Mouse (Mus musculus) c-Kit-positive CD71-negative TER-119-negative erythroid progenitor cells, embryonic 14.5 days (primary cell): Measurements from ENCODE around the gene Btbd2.

Experiments
- DNase-seq: peaks from one replicate; pipeline ENCODE4 v3.0.0-alpha.2; 2013; ENCODE audit warnings: low read depth

Btbd2 gene

DNA sequence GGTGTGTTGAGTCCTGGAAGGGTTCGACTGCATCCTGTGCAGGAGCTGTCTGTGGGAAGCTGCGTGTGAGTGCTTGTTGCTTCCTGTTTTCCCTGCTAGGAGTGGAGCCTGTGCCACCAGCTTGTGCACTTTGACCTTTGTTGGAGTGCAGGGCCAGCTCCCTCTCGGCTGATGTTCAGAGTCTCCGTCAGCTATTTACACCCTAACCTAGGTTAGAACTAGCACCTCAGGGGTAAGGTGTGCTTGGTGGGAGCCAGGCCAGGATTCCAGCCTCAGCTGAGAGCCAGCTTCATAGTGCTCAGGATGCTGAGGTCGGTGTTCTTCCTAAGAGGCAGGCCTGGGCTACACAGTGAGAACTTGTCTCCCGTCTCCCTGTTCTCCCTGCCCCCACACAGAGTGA lies 21.5 kb downstream of the Btbd2 start:
- DNase-seq, result no peak

DNA sequence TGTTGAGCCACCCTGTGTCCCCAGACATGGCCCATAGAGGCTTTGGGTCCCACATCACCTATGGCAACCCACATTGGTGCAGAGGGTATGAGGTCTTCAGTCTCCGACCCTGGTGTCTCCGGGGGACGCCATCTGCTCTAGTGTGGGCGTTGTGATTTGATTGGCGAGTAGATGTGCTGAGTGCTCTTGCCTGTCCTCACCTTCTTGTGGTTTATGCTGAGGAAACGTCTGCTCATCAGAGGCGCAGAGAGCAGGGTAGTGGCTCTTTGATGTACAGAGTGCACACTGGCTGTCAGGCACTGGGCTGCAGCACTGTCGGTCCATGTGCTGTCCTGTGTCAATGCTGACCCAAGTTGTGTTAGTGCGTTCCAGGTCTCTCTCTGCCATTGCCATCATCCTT lies 27.9 kb downstream of the Btbd2 start:
- no peak for DNase-seq

DNA sequence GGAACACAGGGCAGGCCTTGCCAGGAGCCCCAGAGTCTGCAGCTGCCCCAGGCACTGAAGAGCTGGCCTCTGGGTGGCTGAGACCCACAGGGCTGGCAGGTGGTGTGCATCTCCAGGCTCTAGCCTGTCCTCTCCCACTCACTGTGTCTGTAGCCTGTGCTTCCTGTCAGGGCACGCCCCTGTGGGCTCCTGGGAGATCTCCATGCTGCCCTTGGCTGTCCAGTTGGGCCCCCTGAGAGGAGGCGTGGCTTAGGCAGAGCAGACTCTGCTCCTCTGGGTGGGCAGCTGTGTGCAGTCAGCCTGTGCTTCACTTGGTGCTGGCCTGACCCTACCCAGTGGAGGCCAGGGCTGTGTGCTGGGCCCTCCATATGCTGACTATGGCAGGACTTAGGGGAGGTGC lies 29.2 kb downstream of the Btbd2 start:
- DNase-seq, result no peak

- no peak for DNase-seq
These were observed 31.1 kb downstream of the Btbd2 start for GRCm38 (mm10) chr10:80625764-80626163.

- no peak for DNase-seq
These were observed 33.2 kb downstream of the Btbd2 start for GRCm38 (mm10) chr10:80623457-80624191.

DNA sequence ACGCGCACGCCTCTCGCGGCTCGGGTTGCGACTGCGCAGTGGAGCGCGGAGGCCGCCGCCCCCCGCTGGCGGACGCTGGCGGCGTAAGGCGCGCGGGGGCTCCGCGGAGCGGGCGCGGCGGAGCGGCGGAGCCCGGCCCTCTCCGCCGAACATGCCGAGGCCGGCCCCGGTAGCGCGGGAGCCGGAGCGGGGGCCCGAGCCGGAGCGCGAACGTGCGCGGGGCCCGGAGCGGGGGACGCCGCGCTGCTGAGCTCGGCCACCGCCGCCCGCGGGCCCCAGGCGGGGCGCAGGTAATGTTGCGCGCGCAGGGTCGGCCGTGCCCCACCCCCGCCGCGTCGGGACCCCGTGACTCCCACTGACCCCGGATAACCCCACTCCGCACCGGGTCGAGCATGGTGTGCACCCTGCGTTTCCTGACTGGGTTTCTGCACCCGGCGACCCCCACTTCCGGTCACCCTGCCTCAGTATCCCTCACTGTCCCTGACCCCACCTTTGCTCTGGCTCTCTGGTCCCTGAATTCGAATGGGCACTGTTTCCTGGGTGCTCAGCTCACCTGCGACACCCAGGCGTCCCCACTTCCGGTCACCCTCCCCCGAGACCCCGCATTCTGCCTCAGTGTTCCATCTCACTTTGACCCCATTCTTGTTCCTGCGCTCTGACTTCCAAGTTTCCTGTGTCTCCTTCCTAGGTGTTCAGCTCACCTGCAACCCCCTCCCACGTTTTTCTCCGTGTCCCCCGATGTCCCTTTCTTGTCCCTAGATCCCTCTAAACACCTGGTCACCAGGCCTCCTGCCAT lies 34.0 kb downstream of the Btbd2 start, which contains the start of gene Csnk1g2:
Csnk1g2 (plus strand) TSS at position 178 of the 796 bp plus-strand sequence.
- no peak for DNase-seq

- peak; percentile 100 for DNase-seq
These were observed 34.8 kb downstream of the Btbd2 start for GRCm38 (mm10) chr10:80621940-80622660.

DNA sequence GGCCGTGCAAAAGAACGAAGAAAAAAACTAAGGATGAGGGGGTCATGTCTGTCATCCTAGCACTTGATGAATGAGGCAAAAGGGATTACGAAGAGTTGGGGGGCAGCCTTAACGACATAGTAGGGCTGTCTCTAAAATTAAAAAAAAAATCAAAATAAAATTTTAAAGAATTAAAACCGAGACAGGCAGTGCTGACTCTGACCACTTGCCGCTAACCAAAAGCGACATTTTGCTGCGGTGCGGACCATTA lies 35.3 kb downstream of the Btbd2 start:
- DNase-seq, result no peak

DNA sequence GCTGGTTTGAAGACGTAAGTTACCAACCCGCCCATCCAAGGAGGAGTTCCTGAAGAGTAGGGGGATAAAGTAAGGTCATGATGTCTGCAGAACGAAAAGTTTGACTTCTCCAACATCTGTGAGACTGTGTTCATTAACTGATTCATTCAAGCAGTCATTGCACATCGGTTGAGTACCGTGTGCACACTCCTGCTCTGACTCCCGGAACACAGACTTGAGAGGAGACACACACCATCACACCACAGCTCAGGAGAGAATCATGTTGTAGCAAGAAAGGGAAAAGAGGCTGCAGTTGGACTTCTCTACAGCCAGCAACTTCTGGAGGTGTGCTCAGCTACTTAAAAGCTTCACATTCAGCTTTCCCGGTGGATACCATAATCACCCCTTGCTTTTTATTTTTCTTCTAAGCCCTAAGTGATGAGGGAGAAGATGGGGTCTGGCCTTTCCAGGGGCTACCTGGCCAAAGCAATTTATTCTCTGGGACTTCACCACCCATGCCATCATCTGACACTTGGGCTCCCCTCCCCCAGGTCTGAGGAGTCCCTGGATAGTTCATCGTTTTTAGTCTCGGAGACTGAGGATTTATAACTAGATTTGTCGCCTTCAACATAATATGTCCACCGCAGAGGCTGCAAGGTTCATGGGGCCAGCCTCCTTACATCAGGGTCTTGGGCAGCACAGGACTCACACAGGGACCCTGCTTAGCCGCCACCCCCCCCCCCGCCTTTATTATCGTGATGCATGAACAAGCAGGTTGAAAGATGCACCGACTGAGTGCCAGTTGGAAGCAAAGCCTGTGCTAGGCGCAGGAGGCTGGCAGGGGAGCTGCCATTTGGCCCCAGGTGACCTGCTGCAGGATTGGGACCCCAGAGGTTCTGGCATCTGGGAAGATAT lies 35.8 kb downstream of the Btbd2 start:
- DNase-seq, result no peak

GRCm38 (mm10) chr10:80620365-80620764 lies 36.5 kb downstream of the Btbd2 start:
- DNase-seq, result no peak

- DNase-seq, result no peak
These were observed 37.2 kb downstream of the Btbd2 start for GRCm38 (mm10) chr10:80619465-80620244.

DNA sequence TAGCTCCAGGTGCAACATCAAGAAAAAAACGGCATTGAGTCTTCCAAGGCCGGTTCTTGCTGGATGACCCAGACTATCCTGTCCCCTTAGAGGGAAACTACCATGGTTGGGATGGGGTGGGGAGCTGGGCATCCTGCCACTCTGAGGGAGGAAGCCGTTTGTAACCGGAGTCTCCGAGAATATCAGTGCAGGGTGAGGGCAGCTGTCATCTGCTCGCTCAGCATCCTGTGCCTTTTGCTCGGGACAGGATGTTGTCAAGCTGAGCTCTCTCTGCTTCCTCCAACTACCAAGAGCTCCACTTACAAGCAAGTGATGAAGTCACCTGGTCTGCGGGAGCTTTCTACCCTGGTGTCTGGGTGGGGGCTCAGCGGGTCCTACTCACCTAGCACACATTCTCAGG lies 38.7 kb downstream of the Btbd2 start:
- no peak for DNase-seq

- DNase-seq, result no peak
These were observed 42.5 kb downstream of the Btbd2 start for GRCm38 (mm10) chr10:80614351-80614750.

- no peak for DNase-seq
These were observed 43.0 kb downstream of the Btbd2 start for GRCm38 (mm10) chr10:80613821-80614220.

GRCm38 (mm10) chr10:80611905-80612304 lies 45.0 kb downstream of the Btbd2 start:
- no peak for DNase-seq

- DNase-seq, result no peak
These were observed 45.8 kb downstream of the Btbd2 start for GRCm38 (mm10) chr10:80611024-80611423.

DNA sequence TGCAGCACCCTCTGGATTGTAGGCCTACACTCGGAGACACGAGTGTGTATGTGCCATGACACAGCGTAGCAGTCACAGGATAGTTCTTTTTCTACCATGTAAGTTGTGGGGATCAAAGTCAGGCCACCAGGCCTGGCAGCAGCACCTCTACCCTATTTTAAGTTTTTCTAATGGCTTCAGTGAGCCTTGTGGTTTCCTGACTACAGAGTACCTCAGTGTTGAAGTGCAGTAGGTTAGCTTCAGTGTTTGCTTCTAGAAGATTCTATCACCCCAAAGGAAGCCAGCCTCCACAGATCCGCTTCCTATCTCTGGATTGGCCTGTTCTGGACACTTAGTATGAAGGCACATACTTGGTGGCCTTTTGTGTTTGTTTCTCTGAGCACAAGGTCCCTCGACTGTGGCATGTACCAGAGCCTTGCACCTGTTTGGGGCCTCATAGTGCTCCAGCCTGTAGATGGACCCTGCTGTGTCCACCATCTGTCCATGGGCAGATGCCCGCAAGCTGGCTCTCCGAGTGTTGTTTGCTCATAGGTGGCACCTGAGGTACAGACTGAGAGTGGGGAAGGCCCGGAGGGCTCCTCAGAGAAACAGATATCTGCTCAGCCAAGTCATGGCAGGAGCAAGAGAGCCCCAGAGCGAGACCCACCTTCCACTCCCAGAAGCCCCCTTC lies 46.6 kb downstream of the Btbd2 start:
- no peak for DNase-seq

GRCm38 (mm10) chr10:80609269-80609924 lies 47.5 kb downstream of the Btbd2 start:
- DNase-seq, result no peak

GRCm38 (mm10) chr10:80608435-80608834 lies 48.4 kb downstream of the Btbd2 start:
- no peak for DNase-seq

DNA sequence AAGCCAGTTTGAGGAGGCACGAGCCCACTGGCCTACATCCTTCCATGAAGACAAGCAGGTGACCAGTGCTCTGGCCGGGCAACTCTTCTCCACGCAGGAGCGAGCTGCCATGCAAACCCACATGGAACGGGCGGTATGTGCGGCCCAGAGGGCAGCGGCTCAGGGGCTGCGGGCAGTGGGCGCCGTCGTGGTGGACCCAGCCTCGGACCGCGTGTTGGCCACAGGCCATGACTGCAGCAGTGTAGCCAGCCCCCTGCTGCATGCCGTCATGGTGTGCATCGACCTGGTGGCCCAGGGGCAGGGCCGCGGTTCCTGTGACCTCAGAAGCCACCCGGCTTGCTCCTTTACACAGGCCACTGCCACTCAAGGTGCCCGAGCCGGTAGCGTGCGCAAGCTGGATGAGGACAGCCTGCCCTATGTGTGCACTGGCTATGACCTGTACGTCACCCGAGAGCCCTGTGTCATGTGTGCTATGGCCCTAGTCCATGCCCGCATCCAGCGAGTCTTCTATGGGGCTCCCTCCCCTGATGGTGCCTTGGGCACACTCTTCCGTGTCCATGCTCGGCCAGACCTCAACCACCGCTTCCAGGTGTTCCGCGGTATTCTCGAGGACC lies 50.0 kb downstream of the Btbd2 start:
- no peak for DNase-seq
